Mouse (Mus musculus) embryonic fibroblast, embryonic 13.5 days (primary cell): ENCODE measurements at regions not wholly inside any gene's neighbourhood (a gene's known extent, or its start where the extent isn't known, plus 50 kb on each side); places are given as distances from the start of the nearest gene placed in this dataset.

Source experiments
- CTCF ChIP-seq: IDR thresholded peaks from 2 replicates; pipeline ENCODE4 v1.5.1; 2011; ENCODE audit warnings: mild to moderate bottlenecking, control low read depth, low read length, moderate library complexity, borderline replicate concordance; ENCODE audit not compliant: insufficient read depth
- POLR2A ChIP-seq: IDR thresholded peaks from 2 replicates; pipeline ENCODE4 v1.6.1; 2011; ENCODE audit warnings: low read depth, mild to moderate bottlenecking, control low read depth, low read length, moderate library complexity

DNA sequence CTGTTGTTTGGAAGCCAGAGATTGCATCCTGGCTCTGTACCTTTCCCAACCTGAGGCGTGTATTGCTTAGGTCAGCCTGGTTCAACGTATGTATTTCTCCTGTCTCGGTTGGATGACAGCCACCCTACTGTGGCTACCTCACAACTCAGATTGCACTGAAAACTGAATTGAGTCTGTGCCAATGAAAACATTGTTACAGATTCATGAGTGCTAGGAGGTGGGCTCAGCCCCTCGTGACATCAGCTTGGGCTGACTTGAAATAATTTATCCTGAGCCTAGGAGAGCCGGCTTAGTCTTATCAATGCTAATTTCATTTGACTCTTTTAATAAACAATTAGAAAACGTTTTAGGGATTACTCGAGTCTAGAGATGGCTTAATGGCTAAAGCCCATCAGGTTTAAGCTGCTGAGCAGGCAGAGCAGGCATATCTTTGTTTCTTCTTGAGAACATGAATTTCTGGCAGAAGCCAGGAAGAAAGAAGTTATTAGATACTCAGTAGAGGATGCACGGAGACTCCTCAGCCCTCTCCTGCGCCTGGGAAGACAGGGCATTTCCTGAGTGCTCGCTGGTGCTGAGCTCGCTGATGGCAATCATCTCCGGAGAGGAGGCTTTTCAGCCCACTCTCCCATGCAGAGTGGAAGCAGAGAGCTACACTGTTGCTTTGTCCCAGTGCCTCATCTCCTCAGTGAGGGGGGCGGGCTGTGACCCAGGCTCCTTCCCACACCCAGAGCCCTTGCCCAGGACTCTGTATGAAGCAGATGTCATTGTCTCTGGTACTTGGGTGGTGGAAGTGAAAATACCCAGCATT lies 120.9 kb upstream of the Trpc7 start:
- TF ChIP-seq POLR2A (no peak), CTCF (no peak)
